Mouse (Mus musculus) cerebellum, adult 8-10 months (tissue): ENCODE data around the gene Cog3.

ENCODE experiments used
- DNase-seq: peaks from one replicate; pipeline ENCODE4 v3.0.0; 2022

The Cog3 gene

DNA sequence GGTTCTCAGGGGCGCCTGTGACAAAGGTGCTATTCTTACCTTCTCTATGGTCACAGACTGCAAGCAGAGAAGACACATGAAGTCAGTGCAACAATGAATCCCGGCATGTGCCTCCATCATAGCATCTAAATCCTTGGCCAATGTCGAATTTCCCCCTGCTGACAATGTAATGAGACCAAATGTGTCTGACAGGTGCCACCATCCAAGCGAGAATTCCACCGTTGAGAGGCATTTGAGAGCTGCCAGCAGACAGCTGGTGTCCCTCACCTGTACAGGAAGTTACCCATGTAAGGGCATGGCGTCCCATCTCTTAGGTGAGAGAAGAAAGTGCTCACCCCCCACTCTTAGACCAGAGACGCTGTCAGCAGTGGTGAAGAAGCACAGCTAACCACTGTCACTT lies 4.1 kb upstream of the Cog3 start:
- peak; percentile 77 for DNase-seq

DNA sequence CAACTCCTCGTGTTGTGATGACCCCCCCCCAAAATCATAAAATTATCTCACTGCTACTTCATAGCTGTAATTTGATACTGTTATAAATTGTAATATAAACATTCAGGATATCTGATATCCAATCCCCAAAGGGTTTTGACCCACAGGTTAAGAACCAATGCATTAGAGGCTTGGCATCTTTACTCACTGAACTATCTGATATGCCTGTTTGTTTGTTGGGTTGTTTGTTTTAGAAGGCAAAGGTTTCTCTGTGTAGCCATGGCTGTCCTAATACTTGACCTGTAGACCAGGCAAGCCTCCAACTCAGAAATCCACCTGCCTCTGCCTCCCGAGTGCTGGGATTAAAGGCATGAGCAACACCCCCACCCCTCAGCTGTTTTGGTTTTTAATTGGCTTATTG lies 3.5 kb upstream of the Cog3 start:
- DNase-seq, result peak; percentile 41

DNA sequence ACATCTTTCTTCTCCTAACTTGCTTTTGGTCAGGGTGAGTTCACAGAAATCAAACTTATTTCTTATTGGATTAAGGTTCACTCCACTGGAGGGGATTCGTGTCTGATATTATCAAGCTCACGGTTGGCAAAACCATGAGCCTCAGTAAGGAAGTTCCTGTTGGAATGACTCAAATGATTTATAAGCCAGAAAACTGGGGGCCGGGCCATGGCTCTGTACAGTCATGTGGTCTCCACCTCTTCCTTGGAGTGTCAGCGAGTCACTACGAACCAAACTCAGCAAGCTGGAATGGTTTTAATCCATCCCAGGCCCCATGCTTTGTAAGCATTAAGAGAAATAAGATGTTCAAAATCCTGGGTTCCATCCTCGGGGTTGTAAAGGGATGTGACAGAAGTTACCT lies 2.7 kb upstream of the Cog3 start:
- DNase-seq, result no peak

DNA sequence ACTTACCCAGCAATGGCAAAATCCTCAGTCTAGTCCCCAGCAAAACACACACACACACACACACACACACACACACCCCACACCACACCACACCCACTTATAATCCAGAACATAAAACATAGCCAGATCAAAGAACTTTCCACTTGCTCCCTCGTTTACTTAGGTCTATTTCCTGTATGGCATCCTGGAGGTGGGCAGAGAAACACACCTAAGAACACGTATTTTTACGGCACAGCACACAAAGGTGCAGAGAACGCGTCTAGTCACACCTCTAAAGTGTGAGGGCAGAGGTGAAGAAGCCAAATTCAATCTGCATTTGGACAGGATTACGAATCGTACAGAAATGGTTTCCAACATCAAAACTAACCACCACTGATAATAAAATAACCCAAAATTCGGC lies 1.1 kb downstream of the Cog3 start:
- DNase-seq, result no peak

DNA sequence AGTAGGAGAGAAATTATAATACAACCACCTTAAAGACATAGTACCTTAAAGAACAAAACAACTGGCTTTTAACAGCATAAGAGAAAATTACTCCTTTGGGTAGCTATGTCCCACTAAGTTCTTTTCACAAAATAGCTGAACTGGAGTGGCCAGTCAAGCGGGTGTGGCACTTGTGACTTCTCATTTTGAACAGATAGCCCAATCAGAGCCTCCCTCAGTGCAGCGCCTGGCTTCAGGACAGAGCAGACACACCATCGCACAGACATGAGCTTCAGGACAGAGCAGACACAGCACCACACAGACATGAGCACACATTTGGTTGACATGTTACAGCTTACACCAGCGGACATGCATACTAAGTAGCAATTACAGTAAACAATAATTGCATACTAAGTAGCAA lies 3.3 kb downstream of the Cog3 start:
- no peak for DNase-seq

DNA sequence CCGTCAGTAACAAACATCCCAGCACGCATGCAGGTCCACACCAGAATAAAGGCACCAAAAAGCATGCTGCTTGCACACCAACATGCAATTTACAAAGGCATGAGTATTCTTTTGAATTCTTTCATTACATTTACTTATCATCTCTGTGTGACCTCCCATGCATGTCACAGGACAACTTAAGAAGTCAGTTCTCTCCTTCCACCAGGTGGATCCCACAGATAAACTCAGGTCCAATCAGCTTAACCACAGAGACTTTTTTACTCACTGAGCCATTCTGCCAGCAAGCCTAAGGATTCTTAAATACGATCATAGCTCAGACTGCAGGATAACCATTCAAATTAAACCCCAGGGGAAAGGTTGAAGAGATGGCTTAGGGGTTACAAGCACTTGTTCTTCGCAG lies 5.2 kb downstream of the Cog3 start:
- no peak for DNase-seq

DNA sequence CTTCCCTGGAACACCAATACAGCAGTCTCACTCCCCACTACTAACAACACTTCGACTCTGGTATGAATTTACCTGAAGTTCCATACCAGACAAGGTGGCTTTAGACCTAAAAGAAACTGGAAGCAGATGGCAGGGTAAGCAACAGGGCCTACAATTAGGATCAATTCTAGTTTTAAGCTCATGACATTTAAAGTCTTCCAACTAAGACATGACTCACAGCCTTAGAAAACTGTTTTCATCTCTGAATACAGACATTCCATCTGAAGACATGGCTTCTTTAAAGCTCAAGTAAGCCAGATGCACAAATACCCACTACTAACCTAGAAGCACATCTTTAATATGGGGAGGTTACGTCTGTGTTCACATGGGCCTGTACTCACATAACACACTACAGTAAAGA lies 6.4 kb downstream of the Cog3 start:
- no peak for DNase-seq

DNA sequence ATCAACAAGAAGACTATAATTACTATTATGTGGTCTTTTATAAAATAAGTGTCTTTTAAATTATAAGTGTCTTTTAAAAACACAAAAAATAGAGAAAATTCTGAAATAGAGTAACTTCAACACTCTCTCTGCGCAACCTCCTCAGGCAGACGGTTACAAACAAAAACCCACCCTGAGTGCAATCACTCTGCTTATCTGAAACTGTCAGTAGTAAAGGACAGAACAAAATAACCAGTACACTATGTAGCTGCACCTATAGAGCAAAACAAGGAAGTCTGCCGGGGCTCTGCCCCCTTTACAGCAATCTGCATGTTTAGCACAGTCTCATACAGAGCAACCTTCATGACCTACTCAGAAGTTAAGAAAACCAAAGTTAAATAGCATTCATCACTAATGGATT lies 12.4 kb downstream of the Cog3 start:
- no peak for DNase-seq

DNA sequence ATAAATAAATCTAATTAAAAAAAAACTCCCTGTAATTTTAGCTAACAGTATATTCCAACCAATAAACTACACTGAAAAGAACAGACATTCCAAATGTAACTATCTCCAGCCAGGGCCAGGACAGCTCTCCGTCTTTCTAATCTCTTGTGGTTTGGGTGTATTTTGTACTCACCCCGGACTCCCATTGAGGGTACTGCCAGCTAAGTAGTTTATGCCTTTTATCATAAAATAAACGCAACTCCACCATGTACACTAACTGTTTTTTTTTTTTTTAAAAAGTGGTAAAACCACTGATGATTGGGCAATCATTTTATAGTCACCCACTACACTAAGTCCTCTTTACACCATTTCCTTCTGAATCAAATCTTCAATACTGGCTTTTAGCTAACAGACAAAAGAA lies 18.7 kb downstream of the Cog3 start:
- DNase-seq, result no peak

DNA sequence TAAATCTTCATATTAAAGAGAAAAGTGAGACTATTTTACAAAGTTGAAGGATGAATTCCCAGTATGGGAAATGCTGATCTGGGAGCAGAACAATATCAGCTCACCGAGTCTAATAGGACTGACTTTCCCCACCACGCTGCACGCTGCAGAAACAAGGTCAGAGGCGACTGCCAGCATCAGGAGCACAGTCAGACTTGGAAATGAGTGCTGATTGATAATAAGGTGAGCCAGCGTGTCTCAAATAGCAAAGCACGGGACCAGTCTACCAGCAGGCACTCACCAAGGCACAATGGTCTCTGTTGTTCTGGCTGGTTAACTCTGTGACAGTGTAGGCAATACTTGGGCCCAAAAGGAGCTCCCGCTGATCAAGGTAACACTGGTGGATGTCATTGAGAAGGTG lies 21.7 kb downstream of the Cog3 start:
- no peak for DNase-seq

DNA sequence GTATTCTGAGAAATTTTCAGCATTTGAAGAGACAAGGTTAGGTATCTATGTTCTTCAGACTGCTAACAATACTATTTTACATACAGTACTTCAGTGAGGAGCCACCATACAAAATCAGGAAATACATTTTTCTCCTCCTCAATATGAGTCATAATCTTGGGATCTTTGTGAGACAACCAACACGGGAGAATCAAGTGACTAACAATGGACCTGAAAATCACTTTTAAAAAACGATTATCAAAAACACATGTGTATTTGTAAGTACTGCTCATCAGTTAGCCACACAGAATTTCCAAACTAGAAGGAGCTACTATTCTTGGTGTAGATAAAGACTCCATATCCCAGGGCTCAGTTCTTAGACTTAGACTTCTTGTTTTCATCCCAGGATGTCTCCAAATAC lies 23.0 kb downstream of the Cog3 start:
- DNase-seq, result no peak

DNA sequence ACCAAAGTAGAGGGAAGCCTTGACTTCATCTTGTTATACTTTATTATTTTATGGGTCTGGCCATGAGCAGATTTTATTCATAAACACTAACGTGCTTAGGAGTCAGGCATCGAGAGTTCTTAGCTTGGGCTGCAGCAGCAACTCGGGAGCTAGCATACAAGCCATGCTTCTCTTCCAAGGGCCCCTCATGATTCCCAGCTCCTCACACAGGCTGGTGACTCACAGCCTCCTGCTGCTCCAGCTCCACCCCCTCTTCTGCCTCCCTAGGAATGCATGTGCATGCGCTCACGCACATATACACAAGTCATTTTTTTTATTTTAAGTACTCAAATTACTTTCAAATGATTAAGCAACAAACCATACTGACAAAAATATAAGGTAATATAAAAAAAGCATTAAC lies 26.2 kb downstream of the Cog3 start:
- DNase-seq, result no peak

DNA sequence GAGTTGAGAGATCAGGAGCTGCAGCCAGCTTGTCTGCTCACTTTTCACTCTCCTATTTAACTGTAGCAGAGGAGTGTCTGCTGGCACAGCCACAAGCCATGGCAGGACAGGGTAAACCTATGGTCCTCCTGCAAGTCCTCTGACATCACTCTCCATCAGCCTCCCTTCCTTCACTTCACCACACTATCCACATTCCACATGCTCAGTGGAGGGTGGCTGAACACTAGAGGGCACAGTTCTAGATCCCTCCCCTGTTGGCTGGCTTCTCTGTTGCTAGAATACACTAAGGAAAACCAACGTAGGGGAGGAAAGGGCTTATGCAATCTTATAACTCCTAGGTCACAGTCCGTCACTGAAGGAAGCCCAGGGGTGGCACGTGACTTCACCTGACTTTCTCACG lies 27.3 kb downstream of the Cog3 start:
- DNase-seq, result no peak

DNA sequence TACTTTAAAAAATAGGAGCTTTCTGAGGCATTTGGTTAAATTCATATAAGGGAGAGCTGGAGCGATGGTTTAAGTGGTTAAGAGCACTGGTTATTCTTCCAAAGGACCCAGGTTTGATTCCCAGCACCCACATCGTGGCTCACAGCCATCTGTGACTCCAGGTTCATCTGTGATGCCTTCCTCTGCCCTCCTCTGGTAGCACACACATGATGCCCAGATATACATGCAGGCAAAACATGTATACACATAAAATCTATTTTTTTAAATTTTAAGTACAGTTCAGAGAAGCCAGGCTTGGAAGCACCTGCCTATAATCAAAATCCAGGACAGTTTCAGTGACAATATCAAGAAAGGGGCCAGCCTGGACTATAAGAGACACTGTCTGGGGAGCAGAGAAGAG lies 31.5 kb downstream of the Cog3 start:
- no peak for DNase-seq

DNA sequence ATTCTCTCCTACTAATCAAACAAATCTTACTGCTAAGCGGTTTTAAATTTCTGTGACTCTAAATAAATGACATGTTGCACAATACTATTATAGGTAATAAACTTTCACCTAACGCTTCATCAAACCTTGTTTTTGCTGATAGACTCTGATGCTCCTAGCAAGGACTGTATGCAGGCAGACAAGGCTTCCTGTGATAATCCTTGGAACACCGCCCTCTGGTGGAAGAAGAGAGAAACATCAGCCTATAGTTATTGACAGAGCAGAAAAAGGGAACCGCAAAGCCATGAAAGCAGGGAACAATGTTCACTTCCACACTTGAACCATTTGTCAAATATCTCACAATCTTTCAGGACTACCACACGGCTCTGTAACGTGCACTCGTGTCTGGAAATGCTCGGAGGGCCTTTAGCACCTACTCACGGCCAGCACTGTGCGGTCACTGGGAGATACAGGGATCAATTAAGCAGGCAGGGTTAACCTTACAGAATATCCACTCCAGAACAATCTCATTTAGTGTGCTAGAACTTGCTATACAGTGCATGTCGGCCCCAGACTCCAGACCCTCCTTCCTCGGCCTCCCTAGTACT lies 32.2 kb downstream of the Cog3 start:
- DNase-seq, result peak; percentile 54

DNA sequence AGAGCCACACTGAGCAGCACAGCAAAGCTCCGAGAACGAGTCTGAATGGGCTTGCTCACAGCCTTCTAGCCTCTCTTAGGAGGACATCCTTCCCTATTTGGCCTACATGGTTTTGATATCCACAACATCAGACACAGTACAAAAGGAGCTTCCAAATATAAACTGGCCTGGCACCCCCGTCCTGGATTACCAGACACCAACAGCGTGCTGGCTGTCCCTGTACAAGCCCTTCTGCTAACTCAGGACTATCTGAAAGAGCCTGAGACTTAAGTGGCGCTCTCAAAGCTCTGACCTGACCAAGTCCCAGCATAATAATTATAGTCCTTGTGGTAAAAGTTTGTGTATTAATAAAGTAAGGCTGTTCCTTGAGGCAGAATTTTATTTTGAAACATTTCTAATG lies 34.2 kb downstream of the Cog3 start:
- DNase-seq, result no peak

DNA sequence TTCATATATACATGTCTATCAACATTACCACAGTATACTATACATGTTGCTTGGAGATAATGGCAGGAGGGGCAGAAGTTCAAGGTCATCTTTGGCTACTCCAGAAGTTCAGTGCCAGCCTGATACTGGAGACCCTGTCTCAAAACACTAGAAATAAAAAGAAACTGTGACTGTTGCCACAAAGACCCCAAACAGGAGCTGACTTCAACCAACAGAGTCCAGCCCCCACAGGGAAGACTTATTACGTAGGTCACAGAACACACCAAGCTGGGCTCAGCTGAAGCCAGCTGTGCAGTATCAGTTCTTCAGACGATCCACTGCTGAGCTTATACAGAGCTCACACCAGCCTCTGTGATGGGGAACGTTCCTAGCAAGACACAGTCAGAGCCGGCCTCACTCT lies 37.9 kb downstream of the Cog3 start:
- DNase-seq, result no peak

DNA sequence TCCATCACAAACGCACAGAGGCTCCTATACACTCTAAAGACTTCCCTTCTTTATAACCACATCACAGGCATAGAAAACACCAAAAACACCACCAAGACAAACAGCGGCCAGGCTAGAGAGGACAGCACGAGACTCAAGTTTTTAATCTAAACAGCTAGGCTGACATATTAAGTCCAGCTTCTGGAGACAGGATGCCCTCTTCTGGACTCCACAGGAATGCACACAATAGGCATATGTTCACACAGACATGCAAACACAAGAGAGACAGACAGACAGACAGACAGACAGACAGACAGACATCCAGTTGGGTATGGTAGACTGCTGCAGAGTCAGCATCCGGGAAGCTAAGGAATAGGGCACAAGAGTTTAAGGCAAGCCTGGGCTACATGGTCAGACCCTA lies 40.7 kb downstream of the Cog3 start:
- DNase-seq, result no peak

DNA sequence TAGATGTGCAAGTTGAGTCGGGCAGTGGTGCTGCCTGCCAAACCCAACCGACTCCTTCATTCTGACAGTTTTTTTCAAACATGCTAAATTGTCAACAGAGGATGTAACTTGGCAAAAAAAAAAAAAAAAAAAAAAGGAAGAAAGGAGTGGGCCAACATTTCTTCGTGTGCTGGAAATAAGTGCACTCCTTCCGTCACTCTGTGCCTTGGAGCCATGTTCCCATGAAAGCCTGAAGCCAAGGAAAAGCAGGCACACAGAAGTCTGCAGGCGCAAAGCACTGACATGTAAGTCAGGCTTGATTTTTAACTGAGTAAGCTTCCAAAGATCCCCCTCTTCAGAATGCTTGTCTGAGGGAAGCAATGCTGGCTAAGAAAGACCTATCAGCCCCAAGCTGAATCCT lies 41.6 kb downstream of the Cog3 start:
- no peak for DNase-seq

DNA sequence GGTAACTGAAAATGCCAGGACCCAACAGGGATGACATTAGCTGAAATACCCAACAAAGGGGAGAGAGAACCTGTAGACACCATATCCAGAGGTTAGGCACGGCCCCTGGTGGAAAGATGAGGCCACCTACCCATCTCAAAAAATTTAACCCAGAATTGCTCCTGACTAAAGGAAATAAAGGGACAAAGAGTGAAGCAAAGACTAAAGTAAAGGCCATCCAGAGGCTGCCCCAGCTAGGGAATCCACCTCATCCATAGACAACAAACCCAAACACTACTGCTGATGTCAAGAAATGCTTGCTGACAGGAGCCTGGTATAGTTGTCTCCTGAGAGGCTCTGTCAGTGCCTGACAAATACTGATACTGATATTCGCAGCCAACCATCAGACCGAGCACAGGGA lies 42.6 kb downstream of the Cog3 start:
- DNase-seq, result no peak

DNA sequence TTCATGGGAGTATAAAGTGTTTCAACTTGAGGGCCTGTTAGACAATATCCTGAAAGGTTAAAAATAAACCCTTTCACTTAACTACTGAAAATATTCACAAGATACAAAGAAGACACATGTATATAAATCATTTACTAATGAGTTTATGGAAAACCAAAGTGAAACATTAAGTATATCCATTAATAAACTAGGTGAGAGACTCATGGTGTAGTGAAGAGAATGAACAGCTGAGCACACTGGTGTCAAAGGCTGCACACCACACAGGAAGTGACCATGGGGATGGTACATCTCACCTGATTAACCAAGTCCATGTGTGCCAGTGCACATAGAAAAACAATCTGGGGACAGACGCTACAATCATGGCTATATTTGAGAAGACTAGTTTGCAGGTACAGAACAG lies 45.3 kb downstream of the Cog3 start:
- no peak for DNase-seq

DNA sequence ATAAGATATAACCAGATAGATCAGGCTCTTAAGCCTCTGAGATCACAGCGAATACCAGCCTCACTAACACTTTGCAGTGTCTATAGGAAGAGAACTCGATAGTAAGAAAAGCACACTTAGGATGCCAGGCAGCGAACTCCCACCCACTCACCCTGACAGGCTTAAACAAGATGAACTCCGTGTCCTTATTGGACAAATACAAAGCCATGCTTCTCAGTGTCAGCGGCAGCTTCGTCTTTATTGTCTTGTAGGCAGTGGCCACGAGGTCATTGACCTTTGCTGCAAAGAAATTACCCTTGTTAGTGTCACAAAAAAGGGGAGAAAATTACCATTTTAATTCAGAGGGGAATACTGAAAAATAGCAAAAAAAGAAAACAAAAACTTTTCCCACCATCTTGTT lies 46.5 kb downstream of the Cog3 start:
- no peak for DNase-seq

DNA sequence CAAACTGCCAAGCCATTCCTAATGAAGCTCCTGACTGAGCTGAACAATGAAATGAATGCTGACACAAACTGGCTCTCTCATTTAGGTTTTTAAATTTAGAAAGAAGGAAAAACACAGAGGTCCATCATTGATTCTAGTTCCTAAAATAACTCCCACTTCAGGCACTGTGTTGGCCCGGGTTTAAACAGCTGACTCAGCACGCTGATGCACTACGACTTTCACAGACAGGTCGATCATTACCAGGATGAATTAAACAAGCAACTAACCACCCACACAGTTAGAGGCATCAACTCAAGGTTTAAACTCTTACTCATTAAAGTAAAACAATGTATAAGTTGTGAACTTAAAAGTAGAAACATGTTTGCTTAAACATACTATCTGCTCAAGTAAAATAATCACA lies 47.7 kb downstream of the Cog3 start:
- no peak for DNase-seq

DNA sequence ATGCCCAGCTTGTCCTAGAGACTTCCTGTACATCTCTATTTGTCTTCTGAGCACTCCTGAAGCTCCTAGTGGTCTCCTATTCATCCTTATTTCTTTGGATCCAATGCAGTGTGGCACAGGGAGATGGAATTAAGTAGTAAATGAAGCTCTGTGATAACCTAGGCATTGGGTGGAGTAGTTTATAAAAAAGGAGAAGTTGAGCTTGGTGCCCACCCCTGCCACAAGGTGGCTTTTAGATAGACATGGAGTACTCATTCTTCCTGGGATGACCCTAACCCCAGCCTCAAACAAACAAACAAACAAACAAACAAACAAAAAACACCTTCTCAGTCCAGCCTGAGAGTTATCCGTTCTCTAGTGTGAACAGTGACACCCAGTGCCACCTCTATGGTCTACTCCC lies 56.4 kb downstream of the Cog3 start:
- DNase-seq, result no peak

DNA sequence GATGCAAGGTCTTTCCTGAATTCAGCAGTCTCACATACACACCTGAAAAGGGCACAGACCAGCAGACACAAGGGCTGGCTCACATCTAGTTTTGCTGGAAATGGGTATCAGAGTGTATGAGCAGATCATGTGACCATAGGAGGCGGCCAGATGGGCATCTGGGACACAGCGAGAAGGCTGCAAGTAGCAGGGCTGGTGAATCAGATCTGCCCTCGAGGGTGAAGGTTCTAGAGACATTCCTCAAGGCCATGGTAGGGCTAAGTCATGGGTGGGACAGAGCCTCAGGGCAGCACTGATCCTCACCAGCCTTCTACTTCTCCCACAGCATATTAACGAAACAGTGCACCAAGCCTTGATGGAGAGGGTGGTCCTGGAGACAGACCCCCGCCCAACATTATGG lies 58.2 kb downstream of the Cog3 start:
- DNase-seq, result no peak

DNA sequence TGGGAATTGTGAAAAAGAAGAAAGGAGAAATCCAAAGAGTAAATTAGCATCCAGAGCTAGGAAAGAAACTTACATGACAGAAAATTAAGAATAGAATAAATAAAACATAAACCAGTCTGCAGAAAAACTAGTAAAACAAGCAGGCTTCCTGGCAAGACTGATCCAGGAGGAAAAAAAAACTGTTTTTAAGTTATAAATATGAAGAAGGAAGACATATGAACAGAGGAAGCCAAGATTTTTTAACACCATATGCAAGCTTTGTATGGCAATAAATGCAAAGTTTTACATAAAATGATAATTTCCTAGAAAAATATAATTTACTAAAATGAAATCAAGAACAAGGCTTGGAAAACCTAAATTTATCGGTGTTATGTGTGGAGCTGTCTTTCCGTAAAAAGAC lies 63.9 kb downstream of the Cog3 start:
- DNase-seq, result no peak
